Mouse (Mus musculus) left cerebral cortex, adult 11 months (tissue): ENCODE results near the gene Lgalsl.

Experiments used
- DNase-seq: peaks from one replicate; pipeline ENCODE4 v3.0.0; 2022; ENCODE audit warnings: low spot score

Gene Lgalsl

GRCm38 (mm10) chr11:20782620-20783019 is 48.2 kb downstream of the Lgalsl start:
- no peak for DNase-seq

GRCm38 (mm10) chr11:20780312-20780711 is 50.5 kb downstream of the Lgalsl start:
- no peak for DNase-seq

- no peak for DNase-seq
Observed at GRCm38 (mm10) chr11:20778861-20779563, 51.8 kb downstream of the Lgalsl start.

GRCm38 (mm10) chr11:20778298-20778697 is 52.6 kb downstream of the Lgalsl start:
- no peak for DNase-seq

GRCm38 (mm10) chr11:20776668-20777067 is 54.2 kb downstream of the Lgalsl start:
- no peak for DNase-seq
